Mouse (Mus musculus): ENCODE data around the gene Clcnkb.
A peak's percentile ranks its signal among the peaks of the same experiment; 100 is the strongest.

Gene Clcnkb

GRCm38 (mm10) chr4:141415924-141416323 lies at the start of gene Clcnkb:
Gene Clcnkb (minus strand): TSS chr4:141416014.
- peak; percentile 54 to 71 for DNase-seq

GRCm38 (mm10) chr4:141464722-141465121 lies 48.9 kb upstream of the Clcnkb start:
- DNase-seq: no peak

- peak; percentile 72 to 81 for DNase-seq
These were observed 47.7 kb upstream of the Clcnkb start for GRCm38 (mm10) chr4:141463472-141463871.

GRCm38 (mm10) chr4:141461576-141461975 lies 45.8 kb upstream of the Clcnkb start:
- DNase-seq: no peak

GRCm38 (mm10) chr4:141461088-141461487 lies 45.3 kb upstream of the Clcnkb start:
- no peak for DNase-seq

- no peak for DNase-seq
These were observed 44.7 kb upstream of the Clcnkb start for GRCm38 (mm10) chr4:141460481-141460880.

GRCm38 (mm10) chr4:141459766-141460165 lies 44.0 kb upstream of the Clcnkb start:
- DNase-seq: no peak

GRCm38 (mm10) chr4:141458888-141459287 lies 43.1 kb upstream of the Clcnkb start:
- DNase-seq: no peak

- DNase-seq: peak; percentile 34 to 44
These were observed 42.4 kb upstream of the Clcnkb start for GRCm38 (mm10) chr4:141458236-141458635.

GRCm38 (mm10) chr4:141456193-141456938 lies 40.6 kb upstream of the Clcnkb start:
- DNase-seq: no peak

GRCm38 (mm10) chr4:141455526-141455925 lies 39.7 kb upstream of the Clcnkb start:
- no peak for DNase-seq

- DNase-seq: no peak
These were observed 39.0 kb upstream of the Clcnkb start for GRCm38 (mm10) chr4:141454581-141455350.

GRCm38 (mm10) chr4:141451916-141452450 lies 36.2 kb upstream of the Clcnkb start:
- DNase-seq: peak in 1 of 2 experiments; percentile 19

GRCm38 (mm10) chr4:141451251-141451650 lies 35.4 kb upstream of the Clcnkb start:
- DNase-seq: no peak

- no peak for DNase-seq
These were observed 30.4 kb upstream of the Clcnkb start for GRCm38 (mm10) chr4:141446211-141446610.

GRCm38 (mm10) chr4:141445328-141445720 lies 29.5 kb upstream of the Clcnkb start:
- DNase-seq: no peak

GRCm38 (mm10) chr4:141444451-141445327 lies 28.9 kb upstream of the Clcnkb start, which contains the start of gene Zbtb17:
Gene Zbtb17 (plus strand): TSS chr4:141444654.
- DNase-seq: peak; percentile 89 to 95

- no peak for DNase-seq
These were observed 28.0 kb upstream of the Clcnkb start for GRCm38 (mm10) chr4:141443641-141444429.

- peak; percentile 78 to 86 for DNase-seq
These were observed 25.1 kb upstream of the Clcnkb start for GRCm38 (mm10) chr4:141440877-141441276.

- peak; percentile 62 to 67 for DNase-seq
These were observed 23.4 kb upstream of the Clcnkb start for GRCm38 (mm10) chr4:141439083-141439803.

GRCm38 (mm10) chr4:141435974-141436373 lies 20.2 kb upstream of the Clcnkb start, which contains the start of gene Srarp:
Gene Srarp (minus strand): TSS chr4:141436105.
- no peak for DNase-seq
